In genomic region chr11:69331152-69331551, GRCm38 (mm10) we compare ENCODE assay signal across 9 mouse cellular contexts. TPM values are rescaled to one million over a fixed set of nuclear protein-coding genes. Genes with fewer than 3 reads are reported as not detected.
DNase-seq lines count a peak whose midpoint lies in the region; ATAC-seq and TF ChIP-seq lines count a peak whose summit lies in the region.
"Had no signal": no experiment of that assay in that cellular context is flagged by ENCODE, and none has a peak within 500 bp of the region (broad histone marks: within the 10 kb centered on the region; RNA-seq: fewer than 3 reads in every experiment).

No protein-coding gene starts in this region.

- ATAC-seq in midbrain, embryonic 11.5 days (ENCODE audit: low FRiP score) = no peak
- no peak for ATAC-seq in hindbrain, postnatal 0 days
- ATAC-seq in neural tube, embryonic 15.5 days (ENCODE audit: low FRiP score) = no peak
- no peak for ATAC-seq in erythroblast, adult 5-6 weeks (replicated peaks; ENCODE audit: low FRiP score, poor library complexity, severe bottlenecking)
- no peak for ATAC-seq in frontal cortex, adult (ENCODE audit: low TSS enrichment)

- no peak overlapping the region for H3K9ac ChIP-seq in midbrain, embryonic 11.5 days (ENCODE audit: low read length)
- 0 out of 2 replicates have a peak overlapping the region, but pooled peaks have one; percentile 59 for H3K9ac ChIP-seq in hindbrain, postnatal 0 days (replicated peaks; ENCODE audit: low read length)
- no peak overlapping the region for H3K9ac ChIP-seq in neural tube, embryonic 15.5 days (replicated peaks)

- H3K36me3 ChIP-seq in midbrain, embryonic 10.5 days = no peaks in the 10 kb centered on the region
- H3K36me3 ChIP-seq in midbrain, embryonic 11.5 days (ENCODE audit: control insufficient read depth, insufficient read depth, low read length) = no peaks in the 10 kb centered on the region
- H3K36me3 ChIP-seq in hindbrain, postnatal 0 days (ENCODE audit: insufficient read depth, low read length) = no peaks in the 10 kb centered on the region
- no peaks in the 10 kb centered on the region for H3K36me3 ChIP-seq in neural tube, embryonic 15.5 days
- H3K36me3 ChIP-seq: liver, embryonic 15.5 days had no signal

- H3K9me3 ChIP-seq in midbrain, embryonic 10.5 days (replicated peaks) = no peaks in the 10 kb centered on the region
- H3K9me3 ChIP-seq in midbrain, embryonic 11.5 days (ENCODE audit: control insufficient read depth, low read length) = no peaks in the 10 kb centered on the region
- no peaks in the 10 kb centered on the region for H3K9me3 ChIP-seq in hindbrain, postnatal 0 days (ENCODE audit: low read length)
- no peaks in the 10 kb centered on the region for H3K9me3 ChIP-seq in neural tube, embryonic 15.5 days (replicated peaks)
- H3K9me3 ChIP-seq: liver, embryonic 15.5 days had no signal

- 86% methylated on average over 6 of the region's 6 CpGs for WGBS in midbrain, embryonic 10.5 days
- 91% methylated on average over 6 of the region's 6 CpGs for WGBS in midbrain, embryonic 11.5 days
- 91% methylated on average over 6 of the region's 6 CpGs for WGBS in hindbrain, postnatal 0 days
- 88% methylated on average over 6 of the region's 6 CpGs for WGBS in neural tube, embryonic 15.5 days

- peaks cover 46% of the 10 kb centered on the region for H3K4me1 ChIP-seq in midbrain, embryonic 10.5 days
- peaks cover 14% of the 10 kb centered on the region for H3K4me1 ChIP-seq in midbrain, embryonic 11.5 days (ENCODE audit: control insufficient read depth, insufficient read depth, low read length)
- H3K4me1 ChIP-seq in hindbrain, postnatal 0 days (ENCODE audit: insufficient read depth, low read length) = peaks cover 21% of the 10 kb centered on the region
- H3K4me1 ChIP-seq in neural tube, embryonic 15.5 days = peaks cover 37% of the 10 kb centered on the region

- H3K27ac ChIP-seq in midbrain, embryonic 10.5 days (replicated peaks) = no peak overlapping the region
- no peak overlapping the region for H3K27ac ChIP-seq in midbrain, embryonic 11.5 days (ENCODE audit: low read depth, low read length)
- H3K27ac ChIP-seq in hindbrain, postnatal 0 days = peak overlapping the region; percentile 85
- H3K27ac ChIP-seq in neural tube, embryonic 15.5 days (replicated peaks) = peak overlapping the region; percentile 87
- H3K27ac ChIP-seq: liver, embryonic 15.5 days had no signal

- intact Hi-C loops in heart, postnatal 14 days (cut with DNase I) = loop anchor here (5.0 kb wide), 1 partner anchor 64 kb away; no protein-coding TSS in a partner anchor

- peaks cover 68% of the 10 kb centered on the region for H3K27me3 ChIP-seq in midbrain, embryonic 10.5 days (ENCODE audit: low read depth, poor library complexity, severe bottlenecking)
- peaks cover 16% of the 10 kb centered on the region for H3K27me3 ChIP-seq in midbrain, embryonic 11.5 days (ENCODE audit: control insufficient read depth, insufficient read depth, low read length)
- no peaks in the 10 kb centered on the region for H3K27me3 ChIP-seq in hindbrain, postnatal 0 days (ENCODE audit: insufficient read depth, low read length)
- peaks cover 8% of the 10 kb centered on the region for H3K27me3 ChIP-seq in neural tube, embryonic 15.5 days (replicated peaks)

- peak; percentile 91 for DNase-seq in heart, adult 11 months
- no peak for DNase-seq in heart, postnatal 14 days
- DNase-seq in midbrain, embryonic 10.5 days (ENCODE audit: low spot score) = no peak
- DNase-seq in midbrain, embryonic 11.5 days (ENCODE audit: low spot score, missing footprints) = no peak
- DNase-seq in hindbrain, postnatal 0 days (ENCODE audit: low spot score) = no peak

- no peak for TF ChIP-seq CTCF in hindbrain, postnatal 0 days (IDR thresholded peaks at IDR 0.05; ENCODE audit: low read depth)

- peak overlapping the region; percentile 60 for H3K4me3 ChIP-seq in midbrain, embryonic 10.5 days
- no peak overlapping the region for H3K4me3 ChIP-seq in midbrain, embryonic 11.5 days (ENCODE audit: low read depth, low read length)
- H3K4me3 ChIP-seq in hindbrain, postnatal 0 days (ENCODE audit: low read length) = no peak overlapping the region
- peak overlapping the region; percentile 45; the same call in 1 of the 2 replicates for H3K4me3 ChIP-seq in neural tube, embryonic 15.5 days (replicated peaks)

- H3K4me2 ChIP-seq in midbrain, embryonic 11.5 days = no peak overlapping the region
- peak overlapping the region; percentile 71 for H3K4me2 ChIP-seq in hindbrain, postnatal 0 days (ENCODE audit: low read depth, low read length)
- H3K4me2 ChIP-seq in neural tube, embryonic 15.5 days = peak overlapping the region; percentile 73

RNA-seq across cellular contexts. Expression of gene Kcnab3, which starts 5.1 kb away (rescaled TPM):
- total RNA-seq in heart, postnatal 14 days (2021) = under 1 TPM; 0.51 to 0.67 TPM
- 1.4 and 2.3 TPM in 2 replicates for polyA plus RNA-seq in midbrain, embryonic 10.5 days (2016; fragmentation: Nextera tagmentation; extraction: Ambion mirVana)
- 1.8 and 2.9 TPM in 2 replicates for polyA plus RNA-seq in midbrain, embryonic 11.5 days (2014; fragmentation: Nextera tagmentation; extraction: Ambion mirVana)
- 5.5 and 7.8 TPM in 2 replicates for total RNA-seq in hindbrain, postnatal 0 days (2014; rRNA removed)
- 6.1 and 6.6 TPM in 2 replicates for polyA plus RNA-seq in hindbrain, postnatal 0 days (2015; fragmentation: Nextera tagmentation; extraction: Ambion mirVana)
- 6.0 and 7.3 TPM in 2 replicates for polyA plus RNA-seq in neural tube, embryonic 15.5 days (2015; fragmentation: Nextera tagmentation; extraction: Ambion mirVana)
- total RNA-seq in erythroblast, adult 5-6 weeks (2015; ENCODE audit: low replicate concordance) = not detected in 2 replicates
- total RNA-seq in erythroblast, adult 5-6 weeks (2017; ENCODE audit: low replicate concordance) = not detected in 2 replicates

RNA-seq across cellular contexts. Expression of gene Trappc1, which starts 7.4 kb away (rescaled TPM):
- 10 to 100 TPM; 54.0 to 61.4 TPM for total RNA-seq in heart, postnatal 14 days (2021)
- polyA plus RNA-seq in midbrain, embryonic 10.5 days (2016; fragmentation: Nextera tagmentation; extraction: Ambion mirVana) = 174 and 188 TPM in 2 replicates
- polyA plus RNA-seq in midbrain, embryonic 11.5 days (2014; fragmentation: Nextera tagmentation; extraction: Ambion mirVana) = 205 and 206 TPM in 2 replicates
- 150 and 157 TPM in 2 replicates for total RNA-seq in hindbrain, postnatal 0 days (2014; rRNA removed)
- polyA plus RNA-seq in hindbrain, postnatal 0 days (2015; fragmentation: Nextera tagmentation; extraction: Ambion mirVana) = 171 and 173 TPM in 2 replicates
- polyA plus RNA-seq in neural tube, embryonic 15.5 days (2015; fragmentation: Nextera tagmentation; extraction: Ambion mirVana) = 186 and 201 TPM in 2 replicates
- total RNA-seq in erythroblast, adult 5-6 weeks (2015; ENCODE audit: low replicate concordance) = 33.2 and 43.7 TPM in 2 replicates
- 12.7 and 24.8 TPM in 2 replicates for total RNA-seq in erythroblast, adult 5-6 weeks (2017; ENCODE audit: low replicate concordance)

RNA-seq across cellular contexts. Expression of gene Cntrob, which starts 7.6 kb away (rescaled TPM):
- total RNA-seq in heart, postnatal 14 days (2021) = 1 to 10 TPM; 3.4 to 6.1 TPM
- 39.9 TPM in 2 replicates for polyA plus RNA-seq in midbrain, embryonic 10.5 days (2016; fragmentation: Nextera tagmentation; extraction: Ambion mirVana)
- polyA plus RNA-seq in midbrain, embryonic 11.5 days (2014; fragmentation: Nextera tagmentation; extraction: Ambion mirVana) = 20.0 and 28.3 TPM in 2 replicates
- 13.3 and 22.0 TPM in 2 replicates for total RNA-seq in hindbrain, postnatal 0 days (2014; rRNA removed)
- 11.0 and 12.0 TPM in 2 replicates for polyA plus RNA-seq in hindbrain, postnatal 0 days (2015; fragmentation: Nextera tagmentation; extraction: Ambion mirVana)
- 14.5 and 15.3 TPM in 2 replicates for polyA plus RNA-seq in neural tube, embryonic 15.5 days (2015; fragmentation: Nextera tagmentation; extraction: Ambion mirVana)
- 2.9 and 7.3 TPM in 2 replicates for total RNA-seq in erythroblast, adult 5-6 weeks (2015; ENCODE audit: low replicate concordance)
- total RNA-seq in erythroblast, adult 5-6 weeks (2017; ENCODE audit: low replicate concordance) = 16.9 and 24.4 TPM in 2 replicates

RNA-seq across cellular contexts. Expression of gene Rnf227, which starts 9.1 kb away (rescaled TPM):
- total RNA-seq in heart, postnatal 14 days (2021) = under 1 TPM; 0.34 to 0.48 TPM
- 18.1 and 24.6 TPM in 2 replicates for polyA plus RNA-seq in midbrain, embryonic 10.5 days (2016; fragmentation: Nextera tagmentation; extraction: Ambion mirVana)
- 29.6 and 30.4 TPM in 2 replicates for polyA plus RNA-seq in midbrain, embryonic 11.5 days (2014; fragmentation: Nextera tagmentation; extraction: Ambion mirVana)
- 127 and 141 TPM in 2 replicates for total RNA-seq in hindbrain, postnatal 0 days (2014; rRNA removed)
- 234 and 241 TPM in 2 replicates for polyA plus RNA-seq in hindbrain, postnatal 0 days (2015; fragmentation: Nextera tagmentation; extraction: Ambion mirVana)
- 213 and 250 TPM in 2 replicates for polyA plus RNA-seq in neural tube, embryonic 15.5 days (2015; fragmentation: Nextera tagmentation; extraction: Ambion mirVana)
- total RNA-seq in erythroblast, adult 5-6 weeks (2015; ENCODE audit: low replicate concordance) = 1.7 and 15.2 TPM in 2 replicates
- 0.70 and 3.2 TPM in 2 replicates for total RNA-seq in erythroblast, adult 5-6 weeks (2017; ENCODE audit: low replicate concordance)

RNA-seq across cellular contexts. Expression of gene Chd3, which starts 38.1 kb away (rescaled TPM):
- total RNA-seq in heart, postnatal 14 days (2021) = 10 to 100 TPM; 45.4 to 47.4 TPM
- polyA plus RNA-seq in midbrain, embryonic 10.5 days (2016; fragmentation: Nextera tagmentation; extraction: Ambion mirVana) = 41.7 and 50.6 TPM in 2 replicates
- 38.2 and 39.4 TPM in 2 replicates for polyA plus RNA-seq in midbrain, embryonic 11.5 days (2014; fragmentation: Nextera tagmentation; extraction: Ambion mirVana)
- total RNA-seq in hindbrain, postnatal 0 days (2014; rRNA removed) = 252 and 255 TPM in 2 replicates
- 46.6 and 49.7 TPM in 2 replicates for polyA plus RNA-seq in hindbrain, postnatal 0 days (2015; fragmentation: Nextera tagmentation; extraction: Ambion mirVana)
- 70.6 and 76.1 TPM in 2 replicates for polyA plus RNA-seq in neural tube, embryonic 15.5 days (2015; fragmentation: Nextera tagmentation; extraction: Ambion mirVana)
- total RNA-seq in erythroblast, adult 5-6 weeks (2015; ENCODE audit: low replicate concordance) = 7.9 and 9.8 TPM in 2 replicates
- total RNA-seq in erythroblast, adult 5-6 weeks (2017; ENCODE audit: low replicate concordance) = 16.8 and 18.5 TPM in 2 replicates

Comparison
In these comparisons a context has a peak if more than half of its experiments do, and no peak if none do; other contexts are left out.
1. H3K4me3 ChIP-seq: peak in midbrain, embryonic 10.5 days (single experiment) and neural tube, embryonic 15.5 days (single experiment); none in midbrain, embryonic 11.5 days (single experiment) and hindbrain, postnatal 0 days (single experiment).
2. H3K27ac ChIP-seq: peak in hindbrain, postnatal 0 days (single experiment) and neural tube, embryonic 15.5 days (single experiment); none in midbrain, embryonic 10.5 days (single experiment) and midbrain, embryonic 11.5 days (single experiment).